Mouse (Mus musculus): ENCODE measurements around the gene Plppr1. TPM values are rescaled to one million over a fixed set of nuclear protein-coding genes. Genes with fewer than 3 reads are reported as not detected.
"Not testable (repeated sequence)": the region's sequence is repeated elsewhere in the genome, so short reads cannot be mapped to it uniquely, and the experiment has no call there.

Gene Plppr1
- polyA plus RNA-seq, 1 experiment from 2014 or later = 0.32 TPM

- WGBS (ENCODE audit: insufficient replicate concordance) = 23% methylated on average over 3 of the region's 3 CpGs
- Histone ChIP-seq H3K27ac (no peak overlapping the region), H3K27me3 (replicated peaks) (no peaks in the 10 kb centered on the region), H3K4me3 (no peak overlapping the region), H3K4me1 (no peaks in the 10 kb centered on the region), H3K4me2 (no peak overlapping the region), H3K9ac (no peak overlapping the region), H3K36me3 (no peaks in the 10 kb centered on the region), H3K9me3 (replicated peaks) (no peaks in the 10 kb centered on the region)
- ATAC-seq = no peak
These were observed 192.2 kb downstream of the Plppr1 start for GRCm38 (mm10) chr4:49251262-49251661.

- WGBS (ENCODE audit: insufficient replicate concordance) = 49% methylated on average over 3 of the region's 3 CpGs
- H3K9me3 ChIP-seq (replicated peaks) = no peaks in the 10 kb centered on the region
- H3K4me3 ChIP-seq = no peak overlapping the region
- H3K36me3 ChIP-seq = no peaks in the 10 kb centered on the region
- no peak overlapping the region for H3K9ac ChIP-seq
- H3K27me3 ChIP-seq (replicated peaks) = no peaks in the 10 kb centered on the region
- no peak overlapping the region for H3K27ac ChIP-seq
- ATAC-seq = no peak
- no peaks in the 10 kb centered on the region for H3K4me1 ChIP-seq
- no peak overlapping the region for H3K4me2 ChIP-seq
These were observed 193.1 kb downstream of the Plppr1 start for GRCm38 (mm10) chr4:49252169-49252568.

DNA sequence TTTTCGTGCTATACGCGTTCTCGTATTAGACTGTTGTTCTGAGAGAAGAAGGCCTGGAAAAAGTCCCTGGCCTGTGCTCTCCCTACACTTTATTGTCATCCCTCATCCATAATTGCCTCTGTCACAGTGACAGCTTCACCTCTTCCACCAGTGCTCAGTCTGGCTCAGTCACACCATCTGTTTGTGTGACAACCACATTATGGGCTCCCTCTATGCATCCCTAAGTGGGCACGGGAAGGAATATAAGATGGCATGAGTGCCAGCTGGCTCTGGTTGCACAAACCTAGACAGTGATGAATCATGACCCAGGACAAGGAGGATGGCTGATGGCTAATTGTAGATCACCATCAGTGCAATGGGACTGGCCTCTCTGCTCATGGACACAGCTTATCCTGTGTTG lies 219.4 kb downstream of the Plppr1 start:
- H3K4me2 ChIP-seq = no peak overlapping the region
- no peaks in the 10 kb centered on the region for H3K9me3 ChIP-seq (replicated peaks)
- WGBS (ENCODE audit: insufficient replicate concordance) = 81% methylated on average over 5 of the region's 5 CpGs
- H3K27me3 ChIP-seq (replicated peaks) = no peaks in the 10 kb centered on the region
- H3K9ac ChIP-seq = no peak overlapping the region
- no peak for ATAC-seq
- no peaks in the 10 kb centered on the region for H3K4me1 ChIP-seq
- no peak overlapping the region for H3K27ac ChIP-seq
- H3K36me3 ChIP-seq = no peaks in the 10 kb centered on the region
- no peak overlapping the region for H3K4me3 ChIP-seq

DNA sequence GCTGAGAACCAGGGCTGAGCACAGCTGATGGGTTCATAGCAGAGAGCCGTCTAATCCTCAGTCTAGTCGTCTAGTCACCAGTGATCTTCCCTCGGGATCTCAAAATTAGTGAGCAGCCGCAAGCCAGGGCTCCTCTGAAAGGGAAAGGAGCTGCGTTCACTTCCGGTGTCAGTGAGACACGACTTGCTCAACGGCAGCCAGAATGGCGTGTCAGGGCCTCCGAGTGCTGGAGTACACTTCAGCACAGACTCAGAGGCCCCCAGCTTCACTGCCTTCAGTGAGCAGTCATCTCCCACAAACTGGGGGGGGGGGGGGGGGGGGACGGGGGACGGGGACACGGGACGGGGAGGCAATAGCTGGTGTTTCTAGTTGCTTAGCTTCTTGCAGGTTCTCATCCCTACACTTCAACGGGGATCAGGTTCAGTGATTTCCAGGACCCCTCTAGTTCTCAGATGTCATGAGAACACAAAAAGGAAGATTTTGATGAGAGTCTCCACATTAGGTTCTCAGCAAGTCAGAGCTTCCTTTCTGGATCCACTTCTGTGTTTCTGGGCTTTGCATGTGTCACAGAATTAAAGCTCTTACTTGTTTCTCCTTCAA lies 225.7 kb downstream of the Plppr1 start:
- H3K36me3 ChIP-seq = no peaks in the 10 kb centered on the region
- H3K9ac ChIP-seq = no peak overlapping the region
- 74% methylated on average over 15 of the region's 15 CpGs for WGBS (ENCODE audit: insufficient replicate concordance)
- H3K9me3 ChIP-seq (replicated peaks) = no peaks in the 10 kb centered on the region
- ATAC-seq = no peak
- no peaks in the 10 kb centered on the region for H3K27me3 ChIP-seq (replicated peaks)
- H3K4me1 ChIP-seq = no peaks in the 10 kb centered on the region
- no peak overlapping the region for H3K27ac ChIP-seq
- no peak overlapping the region for H3K4me3 ChIP-seq
- H3K4me2 ChIP-seq = no peak overlapping the region

DNA sequence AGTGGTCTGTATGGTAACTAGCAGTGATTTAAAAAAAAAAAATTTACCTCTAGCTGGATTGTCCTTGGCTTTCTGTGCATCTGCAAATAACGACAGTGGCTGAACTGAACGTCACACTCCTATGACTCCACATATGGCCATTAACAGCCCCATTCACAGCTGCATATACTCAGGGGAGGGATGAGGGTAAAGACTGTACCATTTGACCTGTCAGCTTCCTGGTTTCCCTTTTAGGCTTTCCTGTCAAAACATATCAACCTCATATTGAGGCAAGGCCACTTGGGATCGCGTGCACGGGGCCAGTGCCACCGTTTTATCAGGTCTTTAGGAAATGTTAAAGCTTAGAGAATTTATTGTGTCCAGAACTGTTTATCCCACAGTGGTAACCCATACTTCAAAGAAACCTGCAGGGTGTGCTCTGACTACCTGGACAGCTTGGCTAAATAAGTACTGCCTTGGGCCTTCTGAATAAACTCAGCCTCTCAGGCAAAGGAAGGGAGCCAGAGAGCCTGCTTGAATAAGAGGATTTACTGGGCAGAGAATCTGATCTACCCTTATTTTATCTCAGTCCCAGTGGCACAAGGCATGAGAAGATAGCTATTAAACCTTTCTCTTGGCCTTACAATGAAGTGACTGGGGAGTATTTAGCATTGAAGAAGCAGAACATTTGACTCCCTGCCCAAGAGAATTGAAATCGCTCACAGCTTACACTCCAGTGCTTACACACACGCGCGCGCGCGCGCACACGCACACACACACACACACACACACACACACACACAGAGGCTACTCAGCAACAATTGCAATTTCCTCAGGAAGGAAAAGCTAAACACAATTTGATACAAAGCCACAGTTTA lies 226.5 kb downstream of the Plppr1 start:
- Histone ChIP-seq H3K4me3 (no peak overlapping the region), H3K4me1 (no peaks in the 10 kb centered on the region), H3K4me2 (no peak overlapping the region), H3K9me3 (replicated peaks) (no peaks in the 10 kb centered on the region), H3K36me3 (no peaks in the 10 kb centered on the region), H3K9ac (no peak overlapping the region), H3K27ac (no peak overlapping the region), H3K27me3 (replicated peaks) (no peaks in the 10 kb centered on the region)
- ATAC-seq = no peak
- 76% methylated on average over 15 of the region's 15 CpGs for WGBS (ENCODE audit: insufficient replicate concordance)

DNA sequence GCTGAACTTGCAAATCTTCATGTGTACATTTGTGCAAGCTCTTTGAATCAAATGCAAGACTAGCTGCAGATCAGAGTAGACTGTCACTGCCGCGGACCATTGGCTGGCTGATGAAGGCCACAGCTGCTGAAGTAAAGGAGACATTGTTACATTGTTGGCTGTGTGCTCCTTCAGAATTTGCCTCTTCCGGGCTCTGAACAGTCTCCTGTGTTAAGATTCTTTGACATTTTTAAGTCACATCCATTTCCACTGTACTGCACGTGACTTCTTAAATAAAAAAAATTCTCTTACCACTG lies 227.1 kb downstream of the Plppr1 start:
- Histone ChIP-seq H3K27me3 (replicated peaks) (no peaks in the 10 kb centered on the region), H3K4me3 (no peak overlapping the region), H3K4me1 (no peaks in the 10 kb centered on the region), H3K27ac (no peak overlapping the region), H3K9ac (no peak overlapping the region), H3K4me2 (no peak overlapping the region), H3K9me3 (replicated peaks) (no peaks in the 10 kb centered on the region), H3K36me3 (no peaks in the 10 kb centered on the region)
- WGBS (ENCODE audit: insufficient replicate concordance) = 84% methylated on average over 4 of the region's 4 CpGs
- no peak for ATAC-seq

GRCm38 (mm10) chr4:49296434-49296833 lies 237.4 kb downstream of the Plppr1 start:
- Histone ChIP-seq H3K9ac (no peak overlapping the region), H3K27ac (no peak overlapping the region), H3K4me2 (no peak overlapping the region), H3K27me3 (replicated peaks) (no peaks in the 10 kb centered on the region), H3K4me3 (no peak overlapping the region), H3K9me3 (replicated peaks) (no peaks in the 10 kb centered on the region), H3K36me3 (no peaks in the 10 kb centered on the region), H3K4me1 (no peaks in the 10 kb centered on the region)
- whole genome bisulfite sequencing (ENCODE audit: insufficient replicate concordance) = 35% methylated on average over 1 of the region's 1 CpGs
- ATAC-seq = no peak

- H3K9ac ChIP-seq = no peak overlapping the region
- no peak overlapping the region for H3K4me2 ChIP-seq
- no peaks in the 10 kb centered on the region for H3K9me3 ChIP-seq (replicated peaks)
- no peaks in the 10 kb centered on the region for H3K4me1 ChIP-seq
- H3K36me3 ChIP-seq = no peaks in the 10 kb centered on the region
- H3K27ac ChIP-seq = no peak overlapping the region
- no peaks in the 10 kb centered on the region for H3K27me3 ChIP-seq (replicated peaks)
- H3K4me3 ChIP-seq = no peak overlapping the region
- no peak for ATAC-seq
- WGBS (ENCODE audit: insufficient replicate concordance) = 24% methylated on average over 1 of the region's 1 CpGs
These were observed 240.5 kb downstream of the Plppr1 start for GRCm38 (mm10) chr4:49299576-49299975.

GRCm38 (mm10) chr4:49321903-49322635 lies 263.0 kb downstream of the Plppr1 start:
- H3K27me3 ChIP-seq (replicated peaks) = no peaks in the 10 kb centered on the region
- H3K9me3 ChIP-seq (replicated peaks) = no peaks in the 10 kb centered on the region
- no peaks in the 10 kb centered on the region for H3K36me3 ChIP-seq
- 48% methylated on average over 6 of the region's 6 CpGs for WGBS (ENCODE audit: insufficient replicate concordance)
- no peak overlapping the region for H3K27ac ChIP-seq
- H3K9ac ChIP-seq = no peak overlapping the region
- H3K4me1 ChIP-seq = no peaks in the 10 kb centered on the region
- H3K4me2 ChIP-seq = no peak overlapping the region
- ATAC-seq = no peak
- H3K4me3 ChIP-seq = no peak overlapping the region

DNA sequence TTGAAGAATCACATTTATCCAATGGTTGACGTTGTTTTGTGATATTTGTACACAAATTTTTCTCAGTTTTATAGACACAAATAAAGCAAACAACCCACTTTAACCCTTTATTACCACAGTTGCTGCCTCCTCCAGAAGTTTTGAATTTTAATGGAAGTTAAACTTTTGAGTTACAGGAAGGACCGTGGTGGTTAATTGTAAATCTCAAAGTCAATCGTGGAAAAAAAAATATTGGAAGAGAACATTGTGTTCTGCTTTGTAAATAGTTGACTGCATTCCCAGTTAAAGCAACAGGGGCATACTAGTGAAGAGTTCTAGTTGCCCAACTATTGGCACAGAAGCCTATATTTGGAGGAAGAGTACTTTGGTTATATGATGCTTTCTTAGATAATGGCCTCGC lies 278.9 kb downstream of the Plppr1 start:
- not testable (repeated sequence) for H3K4me2 ChIP-seq; H3K27ac ChIP-seq; H3K4me1 ChIP-seq; H3K27me3 ChIP-seq (replicated peaks); H3K9me3 ChIP-seq (replicated peaks); H3K4me3 ChIP-seq; H3K36me3 ChIP-seq; H3K9ac ChIP-seq; ATAC-seq
- WGBS (ENCODE audit: insufficient replicate concordance) = 73% methylated on average over 3 of the region's 4 CpGs

- 37% methylated on average over 3 of the region's 3 CpGs for WGBS (ENCODE audit: insufficient replicate concordance)
- ATAC-seq; H3K4me3 ChIP-seq; H3K36me3 ChIP-seq; H3K9me3 ChIP-seq (replicated peaks); H3K4me2 ChIP-seq; H3K27ac ChIP-seq; H3K9ac ChIP-seq; H3K27me3 ChIP-seq (replicated peaks); H3K4me1 ChIP-seq: not testable (repeated sequence)
These were observed 281.0 kb downstream of the Plppr1 start for GRCm38 (mm10) chr4:49340091-49340490.

GRCm38 (mm10) chr4:49348001-49348400 lies 288.9 kb downstream of the Plppr1 start:
- H3K27ac ChIP-seq; H3K36me3 ChIP-seq; H3K4me2 ChIP-seq; H3K9me3 ChIP-seq (replicated peaks); H3K9ac ChIP-seq; H3K4me1 ChIP-seq; ATAC-seq; H3K4me3 ChIP-seq; H3K27me3 ChIP-seq (replicated peaks): not testable (repeated sequence)
- WGBS (ENCODE audit: insufficient replicate concordance) = 63% methylated on average over 1 of the region's 1 CpGs

All from liver, embryonic 12.5 days (tissue).